Mouse (Mus musculus): Measurements from ENCODE around the gene Alkbh4.
"Not testable (repeated sequence)": the region's sequence is repeated elsewhere in the genome, so short reads cannot be mapped to it uniquely, and the experiment has no call there.

Gene Alkbh4

DNA sequence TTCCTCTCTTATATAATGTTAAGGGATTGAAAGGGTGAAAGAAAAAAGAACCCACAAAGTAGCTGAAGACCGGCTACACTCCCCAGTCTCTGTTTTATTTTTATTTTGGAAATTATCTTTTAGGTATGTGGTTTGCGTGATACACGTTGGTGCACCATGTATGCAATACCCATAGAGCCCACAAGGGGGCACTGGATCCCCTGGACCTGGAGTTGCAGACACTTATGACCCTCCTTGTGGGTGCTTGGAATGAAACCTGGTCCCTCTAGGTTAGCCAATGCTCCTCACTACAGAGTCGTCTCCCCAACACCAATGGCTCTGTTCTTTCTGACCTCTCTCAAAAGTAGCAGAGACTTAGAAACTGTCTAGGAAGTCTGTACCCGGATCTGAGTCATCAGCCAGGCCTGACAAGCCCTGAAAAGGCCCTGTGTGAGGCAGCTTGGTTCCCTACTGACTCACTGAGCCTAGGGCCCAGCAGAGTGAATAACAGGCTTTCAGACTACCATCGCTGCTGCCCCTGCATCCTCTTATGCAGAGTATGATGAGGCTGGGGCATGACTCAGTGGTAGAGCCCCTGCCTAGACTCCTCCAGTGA lies 7.3 kb downstream of the Alkbh4 start:
- peak; percentile 42 for DNase-seq

DNA sequence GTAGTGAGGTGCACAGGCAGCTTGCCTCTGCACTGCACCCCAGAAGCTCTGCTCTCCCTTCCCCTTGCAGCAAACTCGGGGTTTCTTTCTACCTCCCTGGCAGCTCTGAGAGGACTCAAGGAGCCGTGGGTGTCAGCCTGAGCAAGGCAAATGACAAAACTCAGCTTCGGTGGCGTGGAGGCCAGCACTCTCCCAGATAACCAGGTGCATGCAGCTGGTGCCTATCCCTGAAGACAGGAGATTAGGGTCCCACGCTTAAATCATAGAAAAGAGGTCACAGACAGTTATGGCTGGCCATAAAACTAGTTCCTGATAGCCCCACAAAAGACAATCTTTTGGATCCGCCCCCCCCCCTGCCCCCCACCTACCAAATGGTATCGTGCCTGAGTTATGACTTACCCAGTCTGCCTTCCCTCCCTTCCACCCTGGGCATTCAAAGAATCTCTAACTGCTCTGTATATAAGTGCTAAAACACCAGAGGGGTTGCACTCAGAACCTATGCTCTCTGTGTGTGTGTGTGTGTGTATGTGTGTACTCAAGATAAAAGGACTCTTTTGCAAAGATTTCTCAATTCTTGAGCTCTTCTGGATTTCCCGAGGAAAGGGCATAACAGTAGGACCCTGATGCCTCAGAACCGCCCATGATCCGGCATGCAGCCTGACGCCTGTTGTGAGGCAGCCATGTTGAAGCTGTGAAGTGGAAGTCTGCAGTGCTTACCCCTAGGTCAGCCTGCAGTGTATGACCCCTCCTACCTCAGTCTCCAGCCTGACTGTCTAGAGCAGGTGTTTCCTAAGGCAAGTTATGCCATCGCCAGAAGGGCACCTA lies 8.9 kb downstream of the Alkbh4 start:
- peak; percentile 63 for DNase-seq

GRCm38 (mm10) chr5:136146936-136147335 lies 11.0 kb downstream of the Alkbh4 start:
- DNase-seq: no peak

GRCm38 (mm10) chr5:136147704-136148103 lies 11.8 kb downstream of the Alkbh4 start:
- no peak for DNase-seq

DNA sequence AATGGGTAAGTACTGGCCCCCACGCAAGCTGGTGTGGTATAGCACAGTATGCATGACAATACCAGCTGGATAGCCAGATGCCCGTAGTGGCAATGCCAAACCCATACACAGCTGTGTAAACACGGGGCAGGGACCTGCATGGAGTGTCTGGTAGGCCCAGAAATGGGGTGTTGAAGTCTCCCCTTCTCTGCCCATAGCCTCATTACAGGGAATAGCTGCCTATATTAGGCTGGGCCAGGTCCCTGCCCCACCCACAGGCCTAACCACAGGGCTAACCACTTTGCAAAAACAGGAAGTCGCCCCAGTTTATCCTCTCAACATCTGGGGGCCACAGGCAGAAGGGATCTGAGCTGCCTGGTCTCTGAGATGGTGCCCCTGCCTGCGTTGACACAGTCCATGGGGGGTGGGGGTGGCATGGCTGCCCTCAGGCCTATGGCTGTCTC lies 13.2 kb downstream of the Alkbh4 start:
- DNase-seq: not testable (repeated sequence)

DNA sequence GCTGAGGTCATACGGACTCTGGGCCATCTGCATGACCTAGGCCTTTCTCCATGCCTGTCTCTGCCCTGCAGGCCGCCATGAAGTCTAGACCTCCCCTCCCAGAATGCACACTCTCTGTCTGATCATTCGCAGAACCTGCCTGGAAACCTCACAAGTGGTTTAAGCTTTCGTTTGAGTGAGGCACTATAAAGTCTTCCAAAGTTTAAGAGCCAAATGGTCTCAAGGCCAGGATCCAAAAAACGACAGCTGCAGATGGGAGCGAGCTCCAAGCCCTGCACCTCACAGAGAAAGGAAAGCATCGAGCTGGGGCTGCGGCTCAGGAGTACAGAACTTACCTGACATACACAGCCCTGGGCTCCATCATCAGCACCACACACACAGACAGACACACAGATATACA lies 16.4 kb downstream of the Alkbh4 start:
- peak; percentile 45 for DNase-seq

DNA sequence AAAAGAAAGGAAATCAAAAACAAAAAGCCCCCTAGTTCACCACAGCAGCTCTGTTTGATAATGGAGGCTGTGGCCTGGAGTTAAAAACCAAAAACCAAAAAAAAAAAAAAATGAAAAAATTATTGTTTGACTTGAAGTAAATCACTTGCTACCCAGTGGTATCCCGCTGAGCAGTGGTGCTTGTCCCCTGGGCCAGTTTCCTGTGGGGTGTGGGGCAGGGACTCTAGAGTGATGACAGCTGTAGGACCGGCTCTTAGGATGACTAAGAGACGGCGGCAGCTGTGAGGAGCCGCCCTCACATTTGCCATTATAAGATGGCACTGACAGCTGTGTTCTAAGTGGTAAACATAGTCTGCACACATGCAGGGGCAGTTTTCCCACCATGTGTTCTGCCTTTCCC lies 19.5 kb downstream of the Alkbh4 start:
- DNase-seq: peak; percentile 61

DNA sequence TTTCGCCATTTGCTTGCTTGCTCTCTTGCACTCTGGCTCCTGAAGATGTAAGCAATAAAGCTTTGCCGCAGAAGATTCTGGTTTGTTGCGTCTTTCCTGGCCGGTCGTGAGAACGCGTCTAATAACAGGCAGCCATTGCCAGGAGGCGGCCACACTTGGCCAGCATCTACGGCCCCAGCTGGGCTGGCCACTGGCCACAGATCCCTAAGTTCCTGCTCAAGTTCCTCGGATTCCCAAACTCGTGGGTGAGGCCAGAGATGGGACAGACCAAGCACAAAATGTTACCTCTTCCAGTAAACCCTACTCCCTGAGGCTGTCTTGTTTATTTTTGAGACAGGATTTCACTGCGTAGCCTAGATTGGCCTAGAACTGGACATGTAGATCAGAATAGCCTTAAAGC lies 24.1 kb downstream of the Alkbh4 start:
- DNase-seq: peak; percentile 68

GRCm38 (mm10) chr5:136163807-136164474 lies 28.0 kb downstream of the Alkbh4 start:
- DNase-seq: no peak

DNA sequence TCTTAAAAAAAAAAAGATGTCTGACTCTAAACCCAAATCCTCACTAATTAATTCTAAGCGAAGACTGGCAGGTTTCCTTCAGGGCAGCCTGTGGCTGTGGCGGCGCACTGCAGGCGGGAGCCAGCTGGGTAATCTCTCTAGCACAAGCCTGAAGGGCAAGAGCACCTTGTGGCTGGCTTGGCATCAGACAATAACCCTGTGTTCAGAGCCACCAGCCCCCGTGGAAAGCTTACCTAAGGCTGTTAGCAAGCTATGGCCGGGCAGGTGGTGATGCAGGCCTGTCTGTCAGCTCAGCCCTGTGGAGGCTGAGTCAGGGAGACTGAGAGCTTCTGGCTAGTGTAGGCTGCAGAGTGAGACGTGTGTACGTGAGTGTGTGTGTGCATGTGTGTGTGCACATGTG lies 29.3 kb downstream of the Alkbh4 start:
- DNase-seq: no peak

- no peak for DNase-seq
Measured at GRCm38 (mm10) chr5:136167296-136167695, 31.4 kb downstream of the Alkbh4 start.

DNA sequence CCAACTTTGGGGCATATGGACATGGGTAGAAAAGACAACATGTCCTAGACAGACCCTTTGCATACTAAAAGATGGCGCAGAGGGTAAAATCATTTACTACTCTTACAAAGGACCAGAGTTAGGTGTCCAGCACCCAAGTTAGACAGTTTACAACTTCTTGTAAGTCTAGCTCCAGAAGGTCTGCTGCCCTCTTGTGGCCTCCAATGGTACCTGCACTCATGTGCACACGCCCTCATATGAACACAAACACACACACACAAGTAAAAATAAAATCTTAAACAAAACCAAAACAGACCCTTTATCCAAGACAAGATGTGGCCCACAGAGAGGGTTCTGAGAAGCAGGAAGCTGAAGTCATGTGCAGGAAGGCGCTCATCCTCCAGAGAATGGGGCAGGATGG lies 32.1 kb downstream of the Alkbh4 start:
- DNase-seq: no peak

DNA sequence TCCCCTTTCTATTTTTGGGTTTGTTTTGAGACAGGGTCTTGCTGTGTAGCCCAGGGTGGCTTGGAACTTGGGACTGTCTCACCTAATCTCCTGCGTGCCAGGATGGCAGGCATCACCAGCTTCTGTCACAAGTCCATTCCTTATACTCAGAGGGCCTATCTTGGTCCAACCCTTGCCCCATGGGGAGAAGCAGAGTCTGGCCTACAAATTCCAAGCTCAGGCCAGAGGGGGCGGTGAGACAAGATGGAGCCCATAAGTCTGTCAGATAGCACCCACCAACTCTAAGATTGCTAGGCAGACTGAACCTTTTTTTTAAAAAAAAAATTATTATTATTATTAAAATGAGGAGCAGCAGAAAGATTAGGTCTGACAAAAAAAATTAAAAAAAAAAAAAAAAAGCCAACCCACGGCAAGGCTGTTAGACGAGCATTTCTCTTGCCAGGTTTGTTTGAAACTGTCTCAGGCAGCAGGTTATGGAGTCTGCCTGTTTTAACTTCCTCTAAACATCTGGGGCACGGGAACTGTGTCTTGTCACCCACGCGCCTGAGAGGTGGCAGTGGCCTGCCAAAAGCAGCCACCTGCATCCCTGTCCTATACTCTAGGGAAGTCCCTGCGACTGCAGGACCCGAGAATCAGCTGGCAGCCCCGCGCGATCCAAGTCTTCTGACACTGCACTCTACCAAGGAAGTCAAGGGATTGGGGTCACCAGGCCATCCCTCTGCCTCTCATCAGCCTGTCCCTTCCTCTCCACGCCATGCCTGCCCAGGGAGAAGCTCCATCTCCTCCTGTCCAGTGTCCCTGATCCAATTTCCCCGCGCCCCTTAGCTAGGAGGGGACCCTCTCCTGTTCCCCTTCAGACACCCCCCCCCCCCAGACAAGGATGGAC lies 33.9 kb downstream of the Alkbh4 start:
- peak; percentile 55 for DNase-seq

GRCm38 (mm10) chr5:136170512-136171362 lies 34.8 kb downstream of the Alkbh4 start, which contains the start of gene Orai2:
Gene Orai2 (minus strand): TSS chr5:136170713.
- peak; percentile 91 for DNase-seq

DNA sequence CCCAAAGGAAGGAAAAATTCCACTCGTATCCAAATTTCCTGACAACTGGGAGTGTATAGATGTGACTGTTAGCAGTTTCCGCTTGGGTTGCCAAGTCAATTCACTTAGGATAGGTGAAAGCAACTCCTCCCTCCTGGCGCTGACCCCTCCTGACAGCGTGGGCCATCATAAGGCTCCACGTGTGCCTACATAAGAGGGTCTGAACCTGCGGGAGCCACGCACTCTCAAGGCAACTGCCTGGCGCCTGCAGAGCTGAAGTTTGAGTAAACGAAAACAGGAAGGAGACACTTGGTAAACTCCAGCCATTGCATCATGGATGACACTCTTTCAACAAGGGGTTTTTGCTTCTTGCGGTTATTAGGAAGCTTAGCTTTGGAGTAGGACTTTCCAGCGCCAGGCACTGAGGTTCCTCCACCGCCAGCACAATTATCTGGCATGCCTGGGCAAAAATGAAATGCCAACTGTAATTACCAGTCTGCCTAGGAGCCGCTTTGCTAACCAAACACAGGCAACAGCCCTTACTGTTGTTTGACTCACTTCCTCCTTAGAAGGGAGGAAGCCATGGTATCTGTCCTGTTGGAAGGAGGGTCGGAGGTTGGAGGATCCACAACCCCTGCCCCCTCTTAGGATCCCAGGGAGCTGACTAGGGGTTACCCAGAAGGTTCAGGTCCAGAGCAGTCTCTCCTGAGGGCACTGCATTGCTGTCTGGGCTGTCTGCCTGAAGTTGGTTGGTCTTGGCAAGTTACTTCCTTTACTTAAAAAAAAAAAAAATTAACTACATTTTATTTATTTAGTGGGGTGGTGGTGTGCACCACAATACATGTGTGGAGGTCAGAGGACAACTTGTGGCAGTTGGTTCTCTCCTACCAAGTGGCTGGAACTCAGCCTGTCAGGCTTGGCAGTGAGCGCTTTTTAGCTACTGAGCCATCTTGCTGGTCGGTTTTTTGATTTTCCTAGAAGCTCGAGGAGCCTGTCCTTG lies 35.7 kb downstream of the Alkbh4 start:
- DNase-seq: no peak

DNA sequence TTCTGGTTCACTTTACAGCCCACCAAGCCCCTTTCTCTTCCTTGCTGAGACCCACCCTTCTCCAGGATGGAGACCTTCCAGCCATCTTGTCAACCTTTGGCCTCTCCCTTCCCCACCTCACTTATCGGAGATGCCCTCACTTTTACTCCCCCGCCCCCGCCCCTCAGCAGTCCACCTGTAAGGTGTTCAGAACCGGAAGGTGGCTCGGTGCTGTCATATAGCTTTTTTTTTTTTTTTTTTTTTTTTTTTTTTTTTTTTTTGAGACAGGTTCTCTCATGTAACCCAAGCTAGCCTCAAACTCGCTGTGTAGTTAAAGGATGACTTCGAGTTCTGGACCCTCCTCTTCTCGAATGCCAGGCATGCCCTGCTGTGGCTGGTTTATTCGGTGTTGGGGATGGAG lies 37.0 kb downstream of the Alkbh4 start:
- no peak for DNase-seq

GRCm38 (mm10) chr5:136173606-136174463 lies 37.9 kb downstream of the Alkbh4 start:
- DNase-seq: peak; percentile 79

DNA sequence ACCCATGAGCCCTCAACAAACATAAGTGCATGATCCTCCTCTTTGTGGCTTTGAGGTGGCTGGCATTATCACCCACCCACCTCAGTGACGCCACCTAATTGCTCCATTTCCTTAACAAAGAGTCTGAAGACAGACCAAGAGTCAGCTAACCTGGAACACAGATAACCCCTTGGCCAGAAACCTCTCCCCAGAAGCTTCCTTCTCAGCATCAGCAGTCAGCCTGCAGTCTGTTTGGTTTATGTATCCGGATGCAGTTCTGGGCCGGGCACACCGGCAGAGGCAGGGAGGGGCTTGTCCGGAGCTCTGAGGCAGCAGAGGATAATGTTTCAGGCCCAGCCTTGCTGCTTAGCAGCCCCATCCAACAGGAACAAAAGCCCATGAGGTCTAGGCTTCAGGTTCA lies 43.6 kb downstream of the Alkbh4 start:
- DNase-seq: no peak

DNA sequence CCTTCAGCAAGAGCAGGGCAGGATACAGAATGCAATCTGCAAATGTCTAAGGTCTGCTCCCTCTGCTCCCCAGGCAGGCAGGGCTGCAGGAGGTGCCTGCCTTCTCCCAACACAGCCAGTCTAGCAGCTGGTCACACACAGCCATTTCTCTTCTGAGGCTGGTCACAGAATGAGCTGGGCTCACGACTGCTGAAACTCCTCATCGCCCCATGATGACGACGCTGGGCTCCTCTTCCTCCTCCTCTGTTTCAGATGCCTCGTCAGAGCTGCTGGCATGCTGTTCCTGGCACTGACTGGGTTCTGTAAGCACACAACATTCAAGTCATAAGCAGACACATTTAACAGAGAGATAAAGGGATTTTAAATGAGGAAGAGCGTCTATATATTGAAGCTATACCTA lies 45.3 kb downstream of the Alkbh4 start:
- no peak for DNase-seq

DNA sequence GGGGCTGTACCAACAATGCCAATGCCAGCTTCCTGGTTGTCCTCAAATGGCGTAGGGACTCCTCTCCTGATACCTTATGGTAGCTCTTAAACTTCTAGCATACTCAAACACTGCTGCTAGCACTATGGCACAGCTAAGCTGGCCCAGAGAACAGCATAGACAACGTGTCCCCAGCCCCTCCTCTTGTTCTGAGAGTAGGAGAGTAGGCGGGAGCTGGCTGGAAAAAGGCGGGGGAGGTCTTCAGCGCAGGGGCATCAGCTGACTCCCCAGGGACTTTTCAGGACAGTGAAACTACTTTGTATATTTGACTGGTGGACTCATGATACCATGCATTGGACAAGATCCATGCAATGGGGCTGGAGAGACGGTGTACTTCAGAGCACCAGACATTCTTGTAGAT lies 46.1 kb downstream of the Alkbh4 start:
- no peak for DNase-seq
